Mouse (Mus musculus): ENCODE data around the gene Ccdc155. TPM values are rescaled to one million over a fixed set of nuclear protein-coding genes. Genes with fewer than 3 reads are reported as not detected.
"Not testable (repeated sequence)": the region's sequence is repeated elsewhere in the genome, so short reads cannot be mapped to it uniquely, and the experiment has no call there.

Ccdc155 gene
- polyA plus RNA-seq, 1 experiment from 2014 or later = 0.64 TPM

DNA sequence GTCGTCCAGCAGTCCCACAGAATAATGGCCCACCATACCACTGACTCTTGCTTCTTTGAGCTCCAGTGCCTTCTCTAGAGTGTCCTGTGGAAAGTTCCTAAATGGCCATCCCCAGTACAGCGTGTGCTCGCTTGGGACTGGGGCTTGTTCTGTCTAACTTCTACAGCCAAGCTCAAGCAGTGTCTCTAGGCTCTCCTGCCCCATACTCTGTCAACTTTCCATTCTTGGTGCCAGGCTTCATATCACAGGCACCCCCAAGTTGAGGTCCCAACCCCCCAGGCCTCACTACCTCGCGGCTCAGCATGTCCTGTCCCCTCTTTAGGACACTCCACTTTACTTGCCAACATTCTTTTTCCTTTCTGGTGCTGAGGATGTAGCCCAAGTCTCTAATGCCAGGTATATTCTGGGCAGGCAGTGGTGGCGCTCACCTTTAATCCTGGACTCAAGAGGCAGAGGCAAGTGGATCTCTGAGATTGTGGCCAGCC is 44.3 kb downstream of the Ccdc155 start:
- Histone ChIP-seq H3K4me3 (replicated peaks) (no peak overlapping the region), H3K9me3 (no peaks in the 10 kb centered on the region), H3K27ac (no peak overlapping the region), H3K4me2 (no peak overlapping the region), H3K36me3 (peaks cover 9% of the 10 kb centered on the region; the same call in 1 of the 2 replicates), H3K4me1 (peaks cover 16% of the 10 kb centered on the region), H3K27me3 (replicated peaks) (peaks cover 29% of the 10 kb centered on the region), H3K9ac (no peak overlapping the region)
- 93% methylated on average over 6 of the region's 6 CpGs for WGBS
- no peak for ATAC-seq (ENCODE audit: insufficient read depth, low FRiP score, low read depth)

- Histone ChIP-seq H3K4me2 (no peak overlapping the region), H3K27ac (no peak overlapping the region), H3K9me3 (no peaks in the 10 kb centered on the region), H3K4me3 (replicated peaks) (no peak overlapping the region), H3K27me3 (replicated peaks) (peaks cover 15% of the 10 kb centered on the region), H3K36me3 (peaks cover 9% of the 10 kb centered on the region; the same call in 1 of the 2 replicates), H3K4me1 (peaks cover 17% of the 10 kb centered on the region), H3K9ac (no peak overlapping the region)
- ATAC-seq (ENCODE audit: insufficient read depth, low FRiP score, low read depth) = no peak
- WGBS = 90% methylated on average over 6 of the region's 6 CpGs
Observed at GRCm38 (mm10) chr7:45158991-45159390, 45.7 kb downstream of the Ccdc155 start.

GRCm38 (mm10) chr7:45157459-45157858 is 47.2 kb downstream of the Ccdc155 start:
- H3K9ac ChIP-seq = no peak overlapping the region
- H3K27ac ChIP-seq = no peak overlapping the region
- no peak for ATAC-seq (ENCODE audit: insufficient read depth, low FRiP score, low read depth)
- H3K4me2 ChIP-seq = no peak overlapping the region
- H3K27me3 ChIP-seq (replicated peaks) = no peaks in the 10 kb centered on the region; the same call in 1 of the 2 replicates
- no peaks in the 10 kb centered on the region for H3K9me3 ChIP-seq
- H3K4me3 ChIP-seq (replicated peaks) = no peak overlapping the region
- 81% methylated on average over 14 of the region's 14 CpGs for WGBS
- 0 out of 2 replicates have a peak, but pooled peaks cover 10% of the 10 kb centered on the region for H3K4me1 ChIP-seq
- H3K36me3 ChIP-seq = peaks cover 9% of the 10 kb centered on the region; the same call in 1 of the 2 replicates

GRCm38 (mm10) chr7:45156206-45156605 is 48.5 kb downstream of the Ccdc155 start:
- Histone ChIP-seq H3K9ac (no peak overlapping the region), H3K27ac (no peak overlapping the region), H3K4me3 (replicated peaks) (no peak overlapping the region), H3K4me1 (peaks cover 10% of the 10 kb centered on the region), H3K27me3 (replicated peaks) (no peaks in the 10 kb centered on the region), H3K36me3 (peaks cover 9% of the 10 kb centered on the region; the same call in 1 of the 2 replicates), H3K9me3 (no peaks in the 10 kb centered on the region), H3K4me2 (no peak overlapping the region)
- no peak for ATAC-seq (ENCODE audit: insufficient read depth, low FRiP score, low read depth)
- WGBS = 94% methylated on average over 15 of the region's 15 CpGs

- Histone ChIP-seq H3K4me3 (replicated peaks) (no peak overlapping the region), H3K27me3 (replicated peaks) (no peaks in the 10 kb centered on the region), H3K36me3 (0 out of 2 replicates have a peak, but pooled peaks cover 4% of the 10 kb centered on the region), H3K9ac (no peak overlapping the region), H3K4me1 (peaks cover 16% of the 10 kb centered on the region), H3K9me3 (no peaks in the 10 kb centered on the region), H3K27ac (no peak overlapping the region), H3K4me2 (peak overlapping the region; percentile 72; the same call in 1 of the 2 replicates)
- 83% methylated on average over 9 of the region's 9 CpGs for WGBS
- no peak for ATAC-seq (ENCODE audit: insufficient read depth, low FRiP score, low read depth)
Observed at GRCm38 (mm10) chr7:45155590-45155989, 49.1 kb downstream of the Ccdc155 start.

DNA sequence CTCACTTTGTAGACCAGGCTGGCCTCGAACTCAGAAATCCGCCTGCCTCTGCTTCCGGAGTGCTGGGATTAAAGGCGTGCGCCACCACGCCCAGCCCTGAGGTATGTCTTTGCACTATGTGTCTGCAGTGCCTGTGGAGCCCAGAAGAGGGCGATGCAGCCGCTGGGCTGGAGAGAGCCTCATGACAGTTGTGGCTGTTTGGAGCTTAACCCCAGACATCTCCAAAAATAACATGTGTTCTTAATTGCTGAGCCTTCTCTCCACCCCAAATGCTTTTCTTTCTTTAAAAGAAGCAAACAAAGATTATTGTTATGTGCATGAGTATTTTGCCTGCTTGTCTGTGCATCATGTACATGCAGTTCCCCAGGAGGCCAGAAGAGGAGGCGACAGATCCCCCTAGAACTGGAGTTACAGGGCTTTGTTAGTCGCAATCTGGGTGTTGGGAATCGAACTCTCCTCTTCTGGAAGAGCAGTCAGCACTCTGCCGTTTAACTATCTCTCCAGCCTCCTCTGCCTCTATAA is 49.6 kb downstream of the Ccdc155 start:
- 69% methylated on average over 12 of the region's 12 CpGs for WGBS
- no peak for ATAC-seq (ENCODE audit: insufficient read depth, low FRiP score, low read depth)
- peak overlapping the region; percentile 72 for H3K4me2 ChIP-seq
- H3K9ac ChIP-seq = no peak overlapping the region
- H3K27me3 ChIP-seq (replicated peaks) = no peaks in the 10 kb centered on the region
- H3K4me3 ChIP-seq (replicated peaks) = peak overlapping the region; percentile 59
- peaks cover 18% of the 10 kb centered on the region for H3K4me1 ChIP-seq
- no peaks in the 10 kb centered on the region for H3K9me3 ChIP-seq
- peak overlapping the region; percentile 96 for H3K27ac ChIP-seq
- 0 out of 2 replicates have a peak, but pooled peaks cover 4% of the 10 kb centered on the region for H3K36me3 ChIP-seq

DNA sequence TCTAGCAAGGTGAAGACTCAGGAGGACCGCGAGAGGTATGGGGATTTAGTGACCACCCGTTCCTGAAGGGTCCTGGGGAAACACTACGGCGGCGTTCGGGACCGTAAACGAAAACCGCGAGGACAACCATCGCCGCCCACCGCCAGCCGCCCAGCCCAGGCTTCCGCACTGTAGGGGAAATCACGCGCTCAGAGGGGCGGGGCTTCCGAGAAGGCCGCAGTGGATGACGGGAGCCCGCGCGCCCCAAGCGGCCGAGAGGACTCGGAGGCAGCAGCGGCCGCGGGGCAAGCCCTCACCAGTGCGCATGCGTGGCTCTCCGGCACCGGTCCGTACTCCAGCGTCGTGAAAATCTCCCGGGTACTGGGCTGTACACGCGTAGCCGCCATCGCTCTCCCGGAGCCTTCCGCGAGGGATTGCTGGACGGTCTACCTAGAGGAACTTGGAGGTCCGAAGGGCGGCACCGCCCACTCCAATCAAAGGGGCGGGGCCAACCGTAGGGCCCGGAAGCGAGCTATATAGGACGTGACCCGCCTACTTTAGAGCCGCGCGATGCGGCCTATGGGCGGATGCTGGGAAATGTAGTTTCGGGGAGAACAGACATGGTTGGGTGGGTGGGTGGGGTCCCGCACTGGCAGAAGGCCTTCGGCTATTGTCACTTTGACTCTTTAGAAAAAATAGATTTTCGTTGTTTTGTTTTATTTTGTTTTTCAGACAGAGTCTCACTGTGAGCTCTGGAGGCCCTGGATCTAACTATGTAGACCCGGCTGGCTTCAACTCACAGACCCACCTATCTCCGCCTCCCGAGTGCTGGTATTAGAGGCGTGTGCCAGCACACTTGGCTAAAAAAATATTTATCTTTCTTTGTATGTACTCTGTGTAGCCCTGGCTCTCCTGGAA is 50.3 kb downstream of the Ccdc155 start, which contains the start of the genes Pih1d1 and Aldh16a1:
Gene Pih1d1 (plus strand): TSS at position 208 of the 897 bp plus-strand sequence.
Gene Aldh16a1 (minus strand): TSS at position 489 of the 897 bp plus-strand sequence.
- ATAC-seq (ENCODE audit: insufficient read depth, low FRiP score, low read depth) = peak; percentile 93

GRCm38 (mm10) chr7:45153586-45153985 is 51.1 kb downstream of the Ccdc155 start:
- no peak for ATAC-seq (ENCODE audit: insufficient read depth, low FRiP score, low read depth)
- Histone ChIP-seq H3K36me3 (0 out of 2 replicates have a peak, but pooled peaks cover 4% of the 10 kb centered on the region), H3K27me3 (replicated peaks) (no peaks in the 10 kb centered on the region), H3K27ac (peak overlapping the region; percentile 96), H3K9me3 (no peaks in the 10 kb centered on the region), H3K4me1 (peaks cover 18% of the 10 kb centered on the region), H3K4me2 (peak overlapping the region; percentile 72), H3K9ac (peak overlapping the region; percentile 76), H3K4me3 (replicated peaks) (peak overlapping the region; percentile 59)
- WGBS = 1% methylated on average over 5 of the region's 5 CpGs

More for the DNA sequence above, 50.3 kb downstream of the Ccdc155 start, which contains the start of the genes Pih1d1 and Aldh16a1:
- no peaks in the 10 kb centered on the region for H3K9me3 ChIP-seq
- peaks cover 18% of the 10 kb centered on the region for H3K4me1 ChIP-seq
- 3% methylated on average over 69 of the region's 69 CpGs for WGBS
- no peaks in the 10 kb centered on the region for H3K27me3 ChIP-seq (replicated peaks)
- H3K9ac ChIP-seq = peak within 1 kb of the TSS; percentile 76
- H3K36me3 ChIP-seq = 0 out of 2 replicates have a peak, but pooled peaks cover 4% of the 10 kb centered on the region
- peak within 1 kb of the TSS; percentile 59 for H3K4me3 ChIP-seq (replicated peaks)
- H3K27ac ChIP-seq = peak within 1 kb of the TSS; percentile 96
- peak within 1 kb of the TSS; percentile 72 for H3K4me2 ChIP-seq

GRCm38 (mm10) chr7:45153052-45153451 is 51.6 kb downstream of the Ccdc155 start:
- H3K4me2 ChIP-seq; H3K27ac ChIP-seq; ATAC-seq (ENCODE audit: insufficient read depth, low FRiP score, low read depth); H3K4me3 ChIP-seq (replicated peaks); H3K36me3 ChIP-seq; H3K9ac ChIP-seq; H3K9me3 ChIP-seq; H3K27me3 ChIP-seq (replicated peaks): not testable (repeated sequence)
- WGBS = 84% methylated on average over 2 of the region's 2 CpGs
- H3K4me1 ChIP-seq = peaks cover 18% of the 10 kb centered on the region

DNA sequence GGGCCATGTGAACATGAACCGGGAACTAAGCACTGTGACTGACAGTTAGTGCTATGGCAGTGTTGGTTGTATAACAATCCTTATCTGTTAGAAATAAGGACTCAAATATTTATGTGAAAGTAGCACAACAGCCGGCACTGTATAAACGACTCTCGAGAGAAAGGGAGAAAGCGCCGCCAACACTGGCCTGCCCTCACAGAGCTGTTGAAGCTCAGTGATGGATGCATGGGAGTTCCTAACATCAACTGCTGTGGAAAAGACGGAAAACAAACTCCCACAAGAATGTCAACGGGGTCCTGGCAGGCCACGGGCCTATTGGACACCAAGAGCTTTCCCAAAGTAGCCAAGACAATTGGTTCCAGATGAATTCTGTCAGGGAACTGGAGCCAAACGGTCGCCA is 53.4 kb downstream of the Ccdc155 start:
- WGBS = 29% methylated on average over 11 of the region's 11 CpGs
- Histone ChIP-seq H3K27ac (peak overlapping the region; percentile 82), H3K9me3 (no peaks in the 10 kb centered on the region), H3K4me1 (peaks cover 18% of the 10 kb centered on the region), H3K36me3 (0 out of 2 replicates have a peak, but pooled peaks cover 8% of the 10 kb centered on the region), H3K4me3 (replicated peaks) (no peak overlapping the region), H3K4me2 (peak overlapping the region; percentile 2; the same call in 1 of the 2 replicates), H3K27me3 (replicated peaks) (no peaks in the 10 kb centered on the region), H3K9ac (no peak overlapping the region)
- ATAC-seq (ENCODE audit: insufficient read depth, low FRiP score, low read depth) = no peak

DNA sequence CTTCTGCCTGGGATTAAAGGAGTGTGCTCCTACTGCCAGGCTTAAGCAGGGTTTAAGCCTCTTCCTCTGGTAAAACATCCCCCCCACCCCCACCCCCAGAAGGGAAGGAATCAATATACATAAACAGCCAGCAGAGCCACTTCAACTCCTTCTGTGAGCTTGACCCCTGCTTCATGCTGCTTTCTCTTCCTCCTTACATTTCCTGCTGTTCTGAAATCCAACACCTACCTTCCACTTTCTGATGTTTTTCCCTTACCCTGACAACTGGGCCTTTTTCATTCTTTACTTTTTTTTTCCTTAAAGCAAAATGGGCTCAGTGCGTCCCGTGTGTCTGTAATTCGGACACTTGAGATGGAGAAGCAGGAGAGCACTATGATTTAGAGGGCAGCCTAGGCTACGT is 54.4 kb downstream of the Ccdc155 start:
- WGBS = 44% methylated on average over 4 of the region's 4 CpGs
- Histone ChIP-seq H3K36me3 (0 out of 2 replicates have a peak, but pooled peaks cover 16% of the 10 kb centered on the region), H3K27me3 (replicated peaks) (no peaks in the 10 kb centered on the region), H3K4me2 (no peak overlapping the region; the same call in 1 of the 2 replicates), H3K4me3 (replicated peaks) (no peak overlapping the region), H3K9me3 (no peaks in the 10 kb centered on the region), H3K9ac (no peak overlapping the region), H3K4me1 (peaks cover 17% of the 10 kb centered on the region), H3K27ac (peak overlapping the region; percentile 82)
- no peak for ATAC-seq (ENCODE audit: insufficient read depth, low FRiP score, low read depth)

Measured in stomach, embryonic 15.5 days (tissue).